Mouse (Mus musculus) layer of hippocampus, adult 11-12 months (tissue): ENCODE results near the gene Sh3bp1.

Experiments
- DNase-seq: peaks from one replicate; pipeline ENCODE4 v3.0.0; 2022; ENCODE audit warnings: low spot score

The Sh3bp1 gene

DNA sequence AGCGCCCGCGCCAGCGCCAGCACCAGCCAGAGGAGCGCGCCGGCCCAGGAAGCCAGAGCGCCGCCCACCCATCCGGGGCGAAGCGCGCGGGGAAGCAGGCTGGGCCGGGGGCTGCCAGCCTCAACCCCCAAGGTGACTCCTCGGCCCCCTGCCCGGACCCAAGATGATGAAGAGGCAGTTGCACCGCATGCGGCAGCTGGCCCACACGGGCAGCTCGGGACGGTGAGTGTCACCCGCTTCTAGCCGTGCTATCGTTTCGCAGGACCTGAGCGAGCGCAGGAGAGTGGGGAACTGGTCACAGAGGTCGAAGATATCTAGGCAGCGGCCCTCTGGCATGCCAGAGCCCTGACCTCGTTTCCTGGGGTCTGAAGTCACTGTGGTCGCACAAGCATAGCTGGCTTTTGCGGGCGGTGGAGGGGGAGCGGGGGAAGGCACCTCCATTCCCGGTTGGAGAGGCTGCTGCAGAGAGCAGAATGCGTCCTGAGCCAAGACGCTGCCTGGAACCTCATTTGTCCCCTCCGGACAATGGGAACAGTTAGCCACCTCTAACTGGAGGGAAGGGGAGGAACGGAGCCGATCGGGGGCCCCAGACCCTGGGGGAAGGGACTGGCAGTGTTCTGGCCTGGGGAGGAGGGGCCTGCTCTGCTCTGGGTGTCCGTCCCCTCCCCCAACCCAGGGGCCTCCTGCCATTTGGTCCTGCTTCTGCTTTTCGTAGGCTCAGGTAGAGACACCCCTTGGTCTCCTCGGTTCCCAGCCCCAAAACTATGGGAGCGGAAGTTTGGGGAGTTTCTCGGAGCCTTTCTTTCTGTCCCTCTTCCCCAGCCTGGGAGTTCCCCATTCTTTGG is at the start of gene Sh3bp1:
Sh3bp1 (plus strand) TSS at position 29 of the 845 bp plus-strand sequence.
- no peak for DNase-seq

- peak; percentile 71 for DNase-seq
Observed at GRCm38 (mm10) chr15:78850059-78850824, 49.3 kb upstream of the Sh3bp1 start.

DNA sequence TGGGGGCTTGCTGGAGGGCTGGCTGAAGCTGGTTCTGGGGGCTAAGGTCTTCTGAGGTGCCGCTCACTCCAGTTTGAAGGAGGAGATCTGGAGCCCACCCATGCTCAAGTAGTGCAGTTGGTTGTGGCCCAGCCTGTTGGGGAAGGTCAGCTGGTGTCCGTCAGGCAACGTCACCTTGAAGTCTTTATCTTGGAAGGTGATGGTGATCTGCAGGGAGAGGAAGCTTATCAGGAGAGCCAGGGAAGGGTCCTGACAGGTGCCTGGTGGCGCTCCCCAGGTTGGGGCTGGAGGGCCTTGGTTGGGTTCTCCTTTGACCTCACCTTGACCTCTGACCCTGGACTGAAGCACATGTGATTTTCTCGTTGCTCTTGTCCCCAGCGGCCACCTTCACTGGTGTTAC is 48.6 kb upstream of the Sh3bp1 start:
- no peak for DNase-seq

GRCm38 (mm10) chr15:78851505-78852153 is 47.9 kb upstream of the Sh3bp1 start:
- DNase-seq: peak; percentile 96

GRCm38 (mm10) chr15:78855303-78855965 is 44.1 kb upstream of the Sh3bp1 start, which contains the start of gene Lgals2:
Lgals2 (minus strand) TSS chr15:78855529.
- DNase-seq: no peak

DNA sequence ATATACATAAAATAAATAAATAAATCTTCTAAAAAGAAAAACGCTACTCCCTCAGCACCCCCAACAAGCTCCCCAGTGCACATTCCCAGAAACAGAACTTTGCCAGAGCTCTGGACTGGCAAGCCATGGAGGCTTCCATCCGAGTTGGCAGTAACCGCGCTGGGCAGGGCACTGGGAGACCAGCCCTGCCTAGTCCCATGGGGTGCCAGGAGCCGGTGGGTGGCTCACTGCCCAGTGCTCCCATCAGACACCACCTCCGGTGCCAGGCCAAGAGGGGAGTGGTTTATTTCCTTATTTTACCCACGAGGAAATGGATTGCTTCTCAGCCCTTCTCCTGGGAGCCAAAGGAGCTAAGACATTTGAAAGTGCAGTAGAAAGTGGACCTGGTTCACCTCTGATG is 42.6 kb upstream of the Sh3bp1 start:
- peak; percentile 71 for DNase-seq

- no peak for DNase-seq
Observed at GRCm38 (mm10) chr15:78859311-78859710, 40.3 kb upstream of the Sh3bp1 start.

DNA sequence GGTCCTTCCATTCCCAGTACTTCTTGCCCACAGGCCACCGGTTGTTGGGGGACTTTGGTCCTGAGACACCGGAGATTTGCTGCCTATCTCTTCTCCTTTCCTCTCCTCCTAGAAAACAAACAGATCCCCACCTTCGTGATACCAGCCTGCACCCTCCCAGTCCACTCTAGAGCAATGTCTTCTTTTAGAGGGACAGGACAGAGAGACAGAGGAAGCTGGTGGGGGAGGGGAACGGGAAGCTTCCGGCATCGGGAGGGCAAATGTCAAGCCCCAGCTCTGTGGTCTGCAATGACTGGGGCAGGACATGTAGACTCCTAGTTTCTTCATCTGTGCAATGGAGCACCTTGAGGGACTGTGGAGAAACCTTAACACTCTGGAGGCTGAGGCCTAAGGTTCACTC is 39.9 kb upstream of the Sh3bp1 start:
- DNase-seq: no peak

DNA sequence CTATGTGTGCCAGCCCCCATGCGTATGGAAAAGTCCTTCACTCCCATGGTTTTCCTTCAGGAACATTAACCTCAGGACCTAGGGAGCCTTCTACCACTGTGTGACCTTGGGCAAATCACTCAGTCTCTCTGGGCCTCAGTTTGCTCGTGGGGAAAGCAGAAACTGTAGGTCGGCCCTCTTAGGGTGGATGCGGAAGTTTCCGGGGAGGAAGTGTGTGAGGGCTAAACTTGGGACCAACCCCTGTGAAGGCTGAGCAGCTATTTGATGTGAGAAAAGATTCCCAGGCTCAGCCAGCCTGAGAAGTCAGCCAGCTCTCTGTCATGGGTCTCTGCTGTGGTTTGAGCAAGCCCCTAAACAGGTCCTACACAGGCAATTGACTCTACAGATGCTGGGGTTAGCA is 37.3 kb upstream of the Sh3bp1 start:
- DNase-seq: no peak

- no peak for DNase-seq
Observed at GRCm38 (mm10) chr15:78863154-78863553, 36.4 kb upstream of the Sh3bp1 start.

DNA sequence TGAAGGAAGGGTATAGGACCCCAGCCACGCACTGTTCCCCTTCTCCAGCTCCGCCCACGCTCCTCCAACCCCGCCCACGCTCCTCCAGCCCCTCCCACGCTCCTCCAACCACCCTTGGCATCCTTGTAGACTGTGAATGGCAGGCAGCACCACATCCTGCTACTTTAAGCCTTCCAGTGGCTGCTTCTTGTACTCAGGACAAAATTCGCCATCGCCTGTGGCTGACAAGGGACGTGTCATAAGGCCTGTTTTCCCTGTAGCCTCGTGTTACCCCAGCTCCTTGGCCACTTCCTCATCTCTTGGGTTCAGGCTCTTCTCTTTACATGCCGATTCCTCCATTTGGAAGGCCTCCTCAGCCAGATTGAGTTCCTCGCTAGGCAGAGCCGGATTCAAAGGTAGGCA is 35.7 kb upstream of the Sh3bp1 start:
- DNase-seq: no peak

DNA sequence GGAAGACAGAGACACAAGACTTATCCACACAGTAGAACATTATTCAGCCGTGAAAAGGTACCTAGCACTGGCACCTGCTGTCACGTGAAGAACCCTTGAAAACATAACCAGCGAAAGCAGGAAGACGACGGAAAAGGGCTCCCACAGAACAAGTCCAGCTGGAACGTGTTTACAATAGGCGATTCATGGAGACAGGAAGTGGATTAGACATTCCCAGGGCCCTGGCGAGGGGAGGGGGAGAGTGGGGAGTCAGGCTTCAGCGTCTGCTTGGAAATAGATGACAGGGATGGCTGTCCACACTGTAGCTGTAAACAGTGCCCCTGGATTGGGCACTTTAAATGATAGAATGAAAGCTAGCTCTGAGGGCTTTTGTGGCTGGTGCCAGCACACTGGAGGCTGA is 31.2 kb upstream of the Sh3bp1 start:
- DNase-seq: no peak

GRCm38 (mm10) chr15:78868826-78869233 is 30.7 kb upstream of the Sh3bp1 start:
- no peak for DNase-seq

- DNase-seq: no peak
Observed at GRCm38 (mm10) chr15:78869775-78870174, 29.8 kb upstream of the Sh3bp1 start.

DNA sequence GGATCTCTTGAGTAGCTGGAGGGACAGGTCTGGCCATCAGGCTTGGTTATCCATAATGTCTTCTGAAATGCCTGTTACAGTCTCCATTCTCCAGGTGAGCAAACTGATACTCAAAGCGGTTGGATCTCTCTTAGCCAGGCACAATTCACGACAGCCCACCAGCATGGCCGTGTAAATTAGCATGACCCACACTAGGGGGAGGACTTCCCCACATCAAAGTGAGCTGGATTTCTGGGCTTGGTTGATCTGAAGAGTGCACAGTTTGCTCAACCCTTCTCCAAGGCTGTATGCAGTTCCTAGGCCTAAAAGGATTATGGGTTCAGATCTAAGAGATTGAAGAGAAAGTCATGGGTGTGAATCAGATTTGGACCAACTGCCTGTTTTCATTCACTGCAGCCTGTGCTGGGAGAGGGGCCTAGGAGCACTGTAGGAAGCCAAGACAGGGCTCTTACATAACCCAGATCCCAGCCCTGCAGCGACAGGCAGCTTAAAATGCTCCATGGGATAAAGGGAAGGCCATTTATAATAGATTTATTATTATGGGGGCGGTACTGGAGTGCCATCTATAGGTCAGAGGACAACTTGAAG is 27.5 kb upstream of the Sh3bp1 start:
- no peak for DNase-seq

DNA sequence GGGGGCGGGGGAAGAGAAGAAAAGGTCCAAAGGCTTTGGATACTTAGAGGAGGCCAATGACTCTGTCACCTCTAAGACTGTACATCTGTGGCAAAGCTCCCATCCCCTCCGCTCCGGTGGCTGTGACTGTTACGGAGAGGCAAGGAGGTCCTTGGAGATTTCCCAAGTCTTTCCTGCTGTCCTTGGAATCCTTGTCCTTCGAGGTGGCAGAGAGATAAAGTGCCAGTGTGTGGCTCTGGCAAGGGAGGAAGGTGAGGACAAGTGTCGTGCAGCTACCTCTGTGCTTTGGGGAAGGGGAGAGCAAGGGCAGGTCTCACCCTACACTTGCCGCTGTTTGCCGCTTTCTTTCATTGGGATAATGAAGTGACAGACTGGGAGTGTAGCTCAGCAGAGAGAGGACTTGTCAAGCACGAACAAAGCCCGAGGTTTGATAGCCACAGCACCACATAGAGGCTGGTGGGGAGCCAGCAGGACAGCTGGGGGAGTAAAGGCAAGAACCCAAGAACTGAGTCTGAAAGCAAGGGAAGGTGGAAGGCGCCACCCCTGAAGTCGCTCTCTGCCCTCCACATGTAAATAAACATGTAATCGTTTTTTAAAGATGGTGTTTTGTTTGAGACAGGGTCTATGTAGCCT is 25.6 kb upstream of the Sh3bp1 start:
- DNase-seq: no peak

DNA sequence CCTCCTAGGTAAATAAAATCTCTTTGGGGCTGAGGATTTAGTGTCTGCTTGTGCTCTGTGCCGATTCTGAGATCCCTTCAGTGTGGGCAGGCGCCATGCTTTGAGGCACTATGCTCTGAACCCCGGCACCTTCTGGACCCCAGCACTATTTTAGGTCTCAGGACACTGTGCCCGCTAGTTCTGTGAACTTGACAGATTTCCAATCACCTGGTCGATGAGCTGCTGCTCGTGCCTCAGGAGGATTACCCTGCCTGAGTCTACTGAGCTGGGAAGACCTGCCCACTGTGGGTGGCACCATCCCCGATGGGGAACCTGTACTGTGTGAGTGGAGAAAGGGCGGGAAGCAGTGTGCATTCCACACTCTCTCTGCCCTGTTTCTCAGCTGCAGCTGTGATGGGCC is 24.6 kb upstream of the Sh3bp1 start:
- no peak for DNase-seq

DNA sequence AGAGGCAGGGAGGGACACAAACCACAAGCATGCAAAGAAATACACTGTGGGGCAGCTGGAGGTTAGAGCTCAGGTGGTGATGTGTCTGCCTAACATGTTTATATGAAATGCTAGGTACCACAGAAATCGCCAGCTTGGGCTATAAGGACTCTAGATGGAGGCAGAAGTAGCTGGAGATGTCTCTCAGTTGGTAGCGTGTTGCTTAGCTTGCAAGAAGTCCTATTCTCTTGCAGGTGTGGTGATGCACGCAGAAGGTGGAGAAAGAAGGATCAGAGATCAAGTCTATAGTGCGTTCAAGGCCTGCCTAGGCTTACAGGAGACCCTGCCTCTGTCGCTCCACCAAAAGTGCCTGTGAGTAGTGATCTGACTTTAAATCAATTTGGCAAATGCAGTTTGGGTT is 24.0 kb upstream of the Sh3bp1 start:
- DNase-seq: no peak

- peak; percentile 81 for DNase-seq
Observed at GRCm38 (mm10) chr15:78876258-78876696, 23.3 kb upstream of the Sh3bp1 start.

DNA sequence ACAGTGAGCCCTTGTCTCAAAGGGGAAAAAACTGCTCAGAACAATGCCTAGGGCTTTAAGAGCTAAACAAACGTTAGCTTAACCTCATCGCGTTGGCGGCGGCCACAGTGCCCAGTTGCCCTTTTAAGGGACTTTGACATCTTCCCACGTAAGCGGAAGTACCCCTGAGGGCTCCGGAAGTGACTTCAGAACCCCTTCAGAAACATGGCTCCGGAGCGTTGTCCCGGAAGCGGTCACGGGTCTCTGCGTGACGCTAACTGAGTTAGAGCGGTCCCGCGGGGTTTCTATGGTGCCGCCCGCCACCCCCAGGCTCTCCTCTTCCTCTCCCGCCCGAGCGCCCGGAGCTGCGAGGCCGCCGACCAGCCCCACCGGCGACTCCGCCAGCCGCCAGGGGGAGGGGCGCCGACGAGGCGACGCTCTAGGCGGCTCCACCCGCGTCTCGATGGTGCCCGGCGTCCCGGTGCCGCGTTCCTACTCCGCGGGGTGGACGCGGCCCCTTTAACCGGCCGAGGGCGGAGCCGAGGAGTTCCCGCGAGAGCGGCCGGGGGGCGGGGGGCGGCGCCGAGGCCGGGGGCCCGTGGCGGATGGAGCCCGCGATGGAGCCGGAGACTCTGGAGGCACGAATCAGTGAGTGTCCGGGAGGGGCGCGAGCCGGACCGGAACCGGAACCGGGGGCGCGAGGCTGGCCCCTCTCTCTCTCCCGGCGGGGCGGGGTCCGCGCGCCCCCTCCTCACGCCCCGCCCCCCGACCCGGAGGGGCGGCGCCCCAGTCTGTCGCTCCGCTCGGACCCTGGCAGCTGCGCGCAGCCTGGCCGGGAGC is 22.4 kb upstream of the Sh3bp1 start, which contains the start of gene Gga1:
Gga1 (plus strand) TSS at position 200 of the 819 bp plus-strand sequence.
- peak; percentile 97 for DNase-seq
